Mouse (Mus musculus) right cerebral cortex, postnatal 36 days (tissue): Measurements from ENCODE around the gene Pth2.
A peak's percentile ranks its signal among the peaks of the same experiment; 100 is the strongest.

ENCODE experiments used
- DNase-seq, 2 experiments: peaks; one replicate each; pipeline ENCODE4 v3.0.0; 2022; ENCODE audit warnings: low spot score in 2 of 2, mixed read lengths in 1 of 2

Pth2 gene

DNA sequence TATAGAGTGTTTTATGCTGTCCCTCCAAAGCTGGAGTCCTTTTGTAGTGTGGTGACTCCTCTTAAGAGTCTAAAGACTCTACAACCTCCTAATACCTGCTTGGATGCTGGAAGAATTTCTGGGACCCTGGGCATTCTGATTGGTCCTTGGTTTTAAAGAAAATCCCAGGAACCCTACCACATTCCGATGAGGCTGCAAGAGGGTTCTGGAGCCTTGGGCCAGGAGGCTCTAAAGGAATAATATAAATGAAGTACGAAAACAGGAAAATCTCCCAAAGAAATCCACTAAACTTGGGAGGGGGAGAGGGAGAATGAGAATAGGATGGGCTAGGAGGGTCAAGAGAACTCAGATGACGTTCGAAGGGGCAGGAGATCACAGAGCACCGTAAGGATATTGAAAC, 27.2 kb upstream of the Pth2 start:
- no peak for DNase-seq

GRCm38 (mm10) chr7:45154096-45154992, 26.5 kb upstream of the Pth2 start, which contains the start of the genes Pih1d1 and Aldh16a1:
Pih1d1 (plus strand) TSS chr7:45154303.
Aldh16a1 (minus strand) TSS chr7:45154584.
- DNase-seq = peak; percentile 95 to 96

DNA sequence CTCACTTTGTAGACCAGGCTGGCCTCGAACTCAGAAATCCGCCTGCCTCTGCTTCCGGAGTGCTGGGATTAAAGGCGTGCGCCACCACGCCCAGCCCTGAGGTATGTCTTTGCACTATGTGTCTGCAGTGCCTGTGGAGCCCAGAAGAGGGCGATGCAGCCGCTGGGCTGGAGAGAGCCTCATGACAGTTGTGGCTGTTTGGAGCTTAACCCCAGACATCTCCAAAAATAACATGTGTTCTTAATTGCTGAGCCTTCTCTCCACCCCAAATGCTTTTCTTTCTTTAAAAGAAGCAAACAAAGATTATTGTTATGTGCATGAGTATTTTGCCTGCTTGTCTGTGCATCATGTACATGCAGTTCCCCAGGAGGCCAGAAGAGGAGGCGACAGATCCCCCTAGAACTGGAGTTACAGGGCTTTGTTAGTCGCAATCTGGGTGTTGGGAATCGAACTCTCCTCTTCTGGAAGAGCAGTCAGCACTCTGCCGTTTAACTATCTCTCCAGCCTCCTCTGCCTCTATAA, 25.7 kb upstream of the Pth2 start:
- peak in 1 of 2 experiments; percentile 31 for DNase-seq

GRCm38 (mm10) chr7:45155590-45155989, 25.2 kb upstream of the Pth2 start:
- no peak for DNase-seq

GRCm38 (mm10) chr7:45156206-45156605, 24.6 kb upstream of the Pth2 start:
- DNase-seq = no peak

DNA sequence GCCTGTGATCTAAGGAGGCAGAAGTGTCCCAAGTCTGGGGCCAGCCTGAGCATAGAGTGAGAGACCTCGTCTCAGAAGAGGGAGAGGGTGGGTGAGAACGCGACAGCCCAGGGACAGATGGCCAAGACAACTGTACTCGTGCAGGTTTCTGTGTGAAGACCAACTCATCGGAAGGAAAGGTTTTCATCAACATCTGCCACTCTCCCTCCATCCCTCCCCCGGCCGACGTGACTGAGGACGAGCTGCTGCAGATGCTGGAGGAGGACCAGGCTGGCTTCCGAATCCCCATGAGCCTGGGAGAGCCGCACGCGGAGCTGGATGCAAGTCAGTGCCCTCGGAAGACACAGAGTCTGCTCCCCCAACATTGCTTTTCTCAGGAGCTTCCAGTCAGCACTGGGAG, 23.3 kb upstream of the Pth2 start:
- peak; percentile 53 to 63 for DNase-seq

DNA sequence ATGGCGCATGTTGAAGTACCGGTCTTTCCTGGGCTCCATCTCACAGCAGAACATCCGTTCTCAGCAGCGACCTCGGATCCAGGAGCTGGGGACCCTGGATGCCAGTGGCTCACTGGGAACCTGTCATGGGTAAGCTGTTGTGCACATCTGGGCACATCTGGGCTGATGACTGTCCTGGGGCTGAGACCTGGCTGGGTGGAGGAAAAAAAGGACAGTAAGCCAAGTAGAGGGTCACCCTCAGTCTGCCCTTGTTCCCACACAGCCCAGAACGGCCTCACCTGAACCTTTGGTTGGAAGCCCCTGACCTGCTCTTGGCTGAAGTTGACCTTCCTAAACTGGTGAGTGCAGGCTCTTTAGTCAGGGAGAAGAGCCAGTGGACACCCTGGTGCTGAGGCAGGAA, 21.8 kb upstream of the Pth2 start:
- DNase-seq = no peak

GRCm38 (mm10) chr7:45160316-45160800, 20.4 kb upstream of the Pth2 start:
- DNase-seq = no peak

DNA sequence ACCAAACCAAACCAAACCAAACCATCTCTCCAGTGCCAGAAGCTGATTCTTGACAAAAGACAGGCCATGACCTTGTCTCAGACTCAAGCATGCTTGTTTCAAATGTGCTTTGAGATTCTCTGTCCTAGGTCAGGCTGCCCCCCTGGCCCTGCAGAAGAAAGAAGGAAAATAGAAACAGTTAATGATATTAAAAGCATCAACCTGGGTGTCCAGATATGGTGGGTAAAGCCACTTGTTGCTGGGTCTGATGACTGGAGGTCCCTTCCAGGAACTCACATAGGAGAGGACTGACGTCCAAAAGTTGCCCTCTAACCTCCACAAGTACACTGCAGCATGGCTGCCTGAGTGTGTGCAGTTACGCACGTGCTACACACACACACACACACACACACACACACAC, 19.9 kb upstream of the Pth2 start:
- no peak for DNase-seq

DNA sequence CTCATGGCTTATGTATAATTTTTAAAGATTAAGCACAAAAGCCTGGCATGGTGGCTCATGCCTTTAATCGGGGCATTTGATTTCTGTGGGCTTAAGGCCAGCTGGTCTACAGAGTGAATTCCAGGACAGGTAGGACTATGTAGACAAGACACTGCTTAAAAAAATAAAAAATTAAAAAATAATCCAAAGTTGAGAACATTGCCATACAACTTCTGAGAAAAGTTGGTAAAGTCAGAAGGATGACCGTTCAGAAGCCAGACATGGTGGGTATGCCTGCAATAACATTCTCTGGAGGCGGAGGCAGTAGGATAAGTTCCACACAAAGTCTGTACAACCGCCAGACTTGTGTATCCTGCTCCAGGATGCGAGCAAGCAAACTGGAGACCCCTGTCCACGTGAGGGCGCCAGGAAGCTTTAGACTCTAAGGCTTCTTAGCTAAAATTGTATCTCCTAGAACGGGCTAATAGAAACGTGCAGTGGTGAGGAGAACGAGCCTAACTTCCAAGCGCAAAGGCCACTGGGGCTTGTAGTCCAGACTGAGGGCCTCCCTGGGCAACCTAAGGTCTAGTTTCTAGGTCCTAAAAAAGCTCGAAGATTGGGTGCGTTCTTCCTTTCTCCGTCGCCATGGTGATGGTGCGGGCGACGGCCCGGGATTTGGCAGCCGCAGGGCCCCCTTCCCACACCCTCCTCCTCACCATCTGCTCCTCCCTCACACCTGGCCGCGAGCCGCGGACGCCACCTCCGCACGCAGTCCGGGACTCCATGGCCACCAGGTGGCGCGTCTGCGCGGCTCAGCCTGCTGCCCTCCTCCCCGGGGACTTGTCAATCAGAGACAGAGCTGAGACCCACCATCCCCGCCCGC, 19.0 kb upstream of the Pth2 start:
- DNase-seq = peak; percentile 90 to 93

- DNase-seq = no peak
Observed at GRCm38 (mm10) chr7:45162551-45162950, 18.2 kb upstream of the Pth2 start.

GRCm38 (mm10) chr7:45162996-45163615, 17.7 kb upstream of the Pth2 start:
- no peak for DNase-seq

DNA sequence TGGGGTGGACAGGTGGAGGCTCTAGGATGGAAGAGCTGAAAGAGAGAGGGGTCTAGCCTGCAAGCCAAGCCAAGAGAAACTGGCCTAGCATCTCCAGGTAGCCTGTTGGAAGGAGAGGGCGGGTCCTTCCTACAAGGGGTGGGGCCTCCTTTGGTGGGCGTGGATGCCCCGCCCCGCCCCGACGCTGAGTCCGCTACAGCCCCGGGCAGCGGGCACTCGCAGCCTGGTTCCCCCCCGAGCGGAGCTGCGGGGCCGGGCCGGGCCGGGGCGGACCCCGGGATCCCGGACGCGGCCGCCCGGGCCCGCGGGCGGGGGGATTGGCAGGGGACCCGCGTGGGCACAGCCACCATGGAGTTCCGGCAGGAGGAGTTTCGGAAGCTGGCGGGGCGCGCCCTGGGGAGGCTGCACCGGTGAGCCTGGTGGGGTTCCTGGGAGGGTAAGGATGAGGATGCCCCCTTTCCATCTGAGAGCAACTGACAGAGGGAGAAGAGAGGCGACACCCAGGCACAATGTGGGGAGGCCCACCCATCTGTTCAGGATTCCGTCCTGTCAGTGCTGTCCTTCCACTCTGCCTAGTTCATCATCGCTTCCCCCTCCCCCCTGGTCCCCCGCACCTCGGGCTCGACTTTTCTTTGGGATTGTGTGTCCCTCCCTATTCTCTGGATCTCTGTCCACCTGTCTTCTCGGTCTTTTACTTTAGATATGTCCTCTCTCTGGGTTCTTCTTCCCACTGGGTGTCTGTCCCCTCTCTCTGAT, 16.9 kb upstream of the Pth2 start, which contains the start of gene Slc17a7:
Gene Slc17a7 (plus strand): TSS at position 215 of the 756 bp plus-strand sequence.
- peak in 1 of 2 experiments; percentile 60 for DNase-seq

GRCm38 (mm10) chr7:45164833-45165232, 16.0 kb upstream of the Pth2 start:
- no peak for DNase-seq

DNA sequence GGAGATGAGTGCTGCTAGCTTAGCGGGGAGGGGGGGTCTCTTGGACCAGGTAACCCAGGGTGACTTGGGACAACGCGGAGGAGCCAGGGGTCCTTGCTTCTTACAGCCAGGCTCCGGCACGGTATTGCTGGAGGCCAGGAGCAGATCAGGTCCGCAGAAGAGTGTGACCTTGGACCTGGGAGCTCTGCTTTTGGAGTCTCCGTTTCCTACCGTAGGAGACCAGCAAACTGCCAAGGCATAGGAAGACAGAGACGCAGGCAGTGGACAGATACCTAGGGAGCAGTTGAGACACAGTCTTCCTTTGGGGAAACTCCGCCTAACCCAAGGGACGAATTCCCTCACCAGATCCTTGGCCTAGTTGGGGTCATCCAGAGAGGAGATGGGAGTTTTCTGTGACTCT, 15.1 kb upstream of the Pth2 start:
- DNase-seq = no peak

DNA sequence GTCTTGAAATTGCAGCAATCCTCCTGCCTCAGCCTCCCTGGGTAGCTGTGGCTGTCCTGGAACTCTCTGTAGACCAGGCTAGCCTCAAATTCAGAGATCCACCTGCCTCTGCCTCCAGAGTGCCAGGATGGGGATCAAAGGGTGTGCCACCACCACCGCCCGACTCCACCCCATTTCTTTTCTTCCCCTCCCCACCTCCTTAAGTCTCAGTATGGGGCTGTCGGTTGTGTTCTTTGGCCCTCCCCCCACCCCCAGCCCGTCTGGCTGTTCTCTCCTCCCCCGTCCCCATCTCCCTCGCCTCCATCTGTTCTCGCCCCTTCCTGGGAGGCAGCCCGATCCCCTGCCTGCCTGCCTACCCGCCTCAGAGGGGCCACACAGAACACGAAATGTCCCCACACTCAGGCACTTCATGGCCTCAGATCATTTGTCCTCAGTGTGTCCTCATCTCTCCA, 13.8 kb upstream of the Pth2 start:
- DNase-seq = no peak

GRCm38 (mm10) chr7:45167761-45168445, 12.9 kb upstream of the Pth2 start:
- DNase-seq = peak in 1 of 2 experiments; percentile 68

DNA sequence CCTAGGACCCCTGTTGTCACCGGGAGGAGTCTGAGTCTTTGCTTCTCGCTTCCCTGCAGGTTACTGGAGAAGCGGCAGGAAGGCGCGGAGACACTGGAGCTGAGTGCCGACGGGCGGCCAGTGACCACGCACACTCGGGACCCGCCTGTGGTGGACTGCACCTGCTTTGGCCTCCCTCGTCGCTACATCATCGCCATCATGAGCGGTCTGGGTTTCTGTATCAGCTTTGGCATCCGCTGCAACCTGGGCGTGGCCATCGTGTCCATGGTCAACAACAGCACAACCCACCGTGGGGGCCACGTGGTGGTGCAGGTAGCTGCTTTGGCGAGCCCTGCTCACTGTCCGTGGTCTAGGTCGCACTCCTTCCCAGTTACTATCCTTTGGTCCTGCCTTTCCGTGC, 12.1 kb upstream of the Pth2 start:
- no peak for DNase-seq

GRCm38 (mm10) chr7:45169495-45169894, 11.3 kb upstream of the Pth2 start:
- no peak for DNase-seq

GRCm38 (mm10) chr7:45172974-45173373, 7.8 kb upstream of the Pth2 start:
- no peak for DNase-seq
